Mouse (Mus musculus): ENCODE results near the gene Aes.

GRCm38 (mm10) chr10:81546332-81546731, 13.0 kb upstream of the Aes start:
- TF ChIP-seq REST (IDR thresholded peaks at IDR 0.05; ENCODE audit: insufficient read depth, insufficient read length) (no peak), POLR2A (IDR thresholded peaks at IDR 0.05; ENCODE audit: insufficient read length, low read depth) (no peak), E2F4 (IDR thresholded peaks at IDR 0.05; ENCODE audit: insufficient read depth) (no peak), POLR2AphosphoS2 (IDR thresholded peaks at IDR 0.05; ENCODE audit: insufficient read length, low read depth) (no peak)
